ENCODE assay signal across 8 mouse cellular contexts in genomic region chr8:57800327-57800726, GRCm38 (mm10).
DNase-seq lines count a peak whose midpoint lies in the region; ATAC-seq lines count a peak whose summit lies in the region.

No protein-coding gene starts in this region.

- H3K4me3 ChIP-seq in forebrain, embryonic 12.5 days (replicated peaks) = peak overlapping the region; percentile 26; the same call in 1 of the 2 replicates
- H3K4me3 ChIP-seq in liver, embryonic 16.5 days (ENCODE audit: low read depth, low read length) = peak overlapping the region; percentile 47
- no peak overlapping the region for H3K4me3 ChIP-seq in neural tube, embryonic 12.5 days

- DNase-seq in ES-CJ7 (ENCODE audit: low read depth, low spot score) = peak; percentile 90
- DNase-seq in c-Kit-positive CD71-negative TER-119-negative erythroid progenitor cells, embryonic 14.5 days (ENCODE audit: low read depth) = peak; percentile 88
- DNase-seq in heart, postnatal 10 days = peak; percentile 84 to 91
- peak; percentile 83 to 84 for DNase-seq in kidney, postnatal 36 days
- peak; percentile 51 for DNase-seq in testis, postnatal 14 days (ENCODE audit: low spot score)

- 15% methylated on average over 4 of the region's 4 CpGs for WGBS in forebrain, embryonic 12.5 days
- WGBS in liver, embryonic 16.5 days (ENCODE audit: insufficient replicate concordance) = 14% methylated on average over 4 of the region's 4 CpGs
- 23% methylated on average over 4 of the region's 4 CpGs for WGBS in neural tube, embryonic 12.5 days

- ATAC-seq in forebrain, embryonic 12.5 days (ENCODE audit: low FRiP score) = peak; percentile 88
- peak; percentile 51; the same call in 1 of the 2 replicates for ATAC-seq in liver, embryonic 16.5 days (ENCODE audit: low read depth)
- ATAC-seq in neural tube, embryonic 12.5 days (ENCODE audit: low FRiP score, low read depth) = peak; percentile 87

- H3K27ac ChIP-seq in forebrain, embryonic 12.5 days = peak overlapping the region; percentile 59; the same call in 1 of the 2 replicates
- H3K27ac ChIP-seq in liver, embryonic 16.5 days (ENCODE audit: low read length) = no peak overlapping the region
- no peak overlapping the region for H3K27ac ChIP-seq in neural tube, embryonic 12.5 days

- H3K9ac ChIP-seq in forebrain, embryonic 12.5 days = no peak overlapping the region
- H3K9ac ChIP-seq in liver, embryonic 16.5 days (ENCODE audit: low read depth, low read length) = no peak overlapping the region; the same call in 1 of the 2 replicates
- no peak overlapping the region for H3K9ac ChIP-seq in neural tube, embryonic 12.5 days

- H3K36me3 ChIP-seq in forebrain, embryonic 12.5 days (replicated peaks) = no peaks in the 10 kb centered on the region
- no peaks in the 10 kb centered on the region for H3K36me3 ChIP-seq in liver, embryonic 16.5 days (ENCODE audit: control insufficient read depth, insufficient read depth)
- H3K36me3 ChIP-seq in neural tube, embryonic 12.5 days = no peaks in the 10 kb centered on the region

- no peaks in the 10 kb centered on the region for H3K9me3 ChIP-seq in forebrain, embryonic 12.5 days
- no peaks in the 10 kb centered on the region for H3K9me3 ChIP-seq in liver, embryonic 16.5 days (replicated peaks; ENCODE audit: control insufficient read depth, low read length)
- H3K9me3 ChIP-seq in neural tube, embryonic 12.5 days = no peaks in the 10 kb centered on the region

- H3K4me2 ChIP-seq in forebrain, embryonic 12.5 days = peak overlapping the region; percentile 52
- H3K4me2 ChIP-seq in liver, embryonic 16.5 days (ENCODE audit: low read depth, low read length) = peak overlapping the region; percentile 63
- H3K4me2 ChIP-seq in neural tube, embryonic 12.5 days (replicated peaks) = peak overlapping the region; percentile 52

- H3K27me3 ChIP-seq in forebrain, embryonic 12.5 days = 0 out of 2 replicates have a peak, but pooled peaks cover 4% of the 10 kb centered on the region
- no peaks in the 10 kb centered on the region for H3K27me3 ChIP-seq in liver, embryonic 16.5 days (ENCODE audit: control insufficient read depth, insufficient read depth, low read depth, low read length)
- no peaks in the 10 kb centered on the region for H3K27me3 ChIP-seq in neural tube, embryonic 12.5 days (replicated peaks)

- H3K4me1 ChIP-seq in forebrain, embryonic 12.5 days = peaks cover 7% of the 10 kb centered on the region
- H3K4me1 ChIP-seq in liver, embryonic 16.5 days (ENCODE audit: control insufficient read depth, low read depth, low read length) = no peaks in the 10 kb centered on the region; the same call in 1 of the 2 replicates
- H3K4me1 ChIP-seq in neural tube, embryonic 12.5 days = peaks cover 9% of the 10 kb centered on the region

- intact Hi-C loops in heart, postnatal 10 days (cut with DNase I) = loop anchor here (1.0 to 5.0 kb wide), 4 partner anchors 148 to 372 kb away; partner anchors contain the start of gene Galnt7
